Mouse (Mus musculus) midbrain, embryonic 10.5 days (tissue): ENCODE data around the gene Tpm3. TPM values are rescaled to one million over a fixed set of nuclear protein-coding genes. Genes with fewer than 3 reads are reported as not detected.

Source experiments
- DNase-seq: peaks from one replicate; pipeline ENCODE4 v3.0.0-alpha.2; 2017; ENCODE audit warnings: low spot score
- H3K27ac ChIP-seq: fragments of 300-500 bp; sonication (generic); replicated peaks from 2 replicates; pipeline ENCODE4 v1.5.1; 2016; ENCODE audit warnings: mild to moderate bottlenecking
- H3K27me3 ChIP-seq: fragments of 300-500 bp; sonication (generic); 2 replicates; pipeline ENCODE4 v1.6.1; 2016; ENCODE audit warnings: low read depth, mild to moderate bottlenecking; ENCODE audit not compliant: poor library complexity, severe bottlenecking
- H3K36me3 ChIP-seq: fragments of 300-500 bp; sonication (generic); 2 replicates; pipeline ENCODE4 v1.6.1; 2016; ENCODE audit warnings: mild to moderate bottlenecking, moderate library complexity
- H3K4me1 ChIP-seq: fragments of 300-500 bp; sonication (generic); 2 replicates; pipeline ENCODE4 v1.6.1; 2016
- H3K4me3 ChIP-seq: fragments of 300-500 bp; sonication (generic); 2 replicates; pipeline ENCODE4 v1.5.1; 2016; ENCODE audit warnings: mild to moderate bottlenecking, moderate library complexity
- H3K9me3 ChIP-seq: fragments of 300-500 bp; sonication (generic); replicated peaks from 2 replicates; pipeline ENCODE4 v1.6.1; 2016; ENCODE audit warnings: mild to moderate bottlenecking
- WGBS: fragments of 180-500 bp; shearing (Covaris S2); methylation state at CpG from one replicate; pipeline ENCODE4 v1.1.7; 2016; 5-methylcytosine and 5-hydroxymethylcytosine counted together
- polyA plus RNA-seq: library from polyadenylated mRNA; unstranded; fragments of >200 nt; fragmentation: Nextera tagmentation; extraction: Ambion mirVana; gene quantifications from 2 replicates; pipeline ENCODE4 v1.2.1, GENCODE M21; 2016

Tpm3 gene
- polyA plus RNA-seq = 576 and 578 TPM in 2 replicates

- no peaks in the 10 kb centered on the region for H3K27me3 ChIP-seq
- DNase-seq = no peak
- H3K36me3 ChIP-seq = no peaks in the 10 kb centered on the region
- H3K4me1 ChIP-seq = peaks cover 13% of the 10 kb centered on the region
- no peak within 1 kb of the TSS for H3K27ac ChIP-seq
- H3K4me3 ChIP-seq = no peak within 1 kb of the TSS
- H3K9me3 ChIP-seq = no peaks in the 10 kb centered on the region
- 80% methylated on average over 4 of the region's 4 CpGs for WGBS
These were observed at the start of gene Tpm3 for GRCm38 (mm10) chr3:90072294-90072693. Gene Tpm3 (plus strand): TSS chr3:90072649.

GRCm38 (mm10) chr3:90034653-90035052 is 37.8 kb upstream of the Tpm3 start:
- no peak overlapping the region for H3K27ac ChIP-seq
- 95% methylated on average over 2 of the region's 2 CpGs for WGBS
- no peak for DNase-seq
- no peaks in the 10 kb centered on the region for H3K4me1 ChIP-seq
- no peaks in the 10 kb centered on the region for H3K27me3 ChIP-seq
- H3K9me3 ChIP-seq = no peaks in the 10 kb centered on the region
- H3K36me3 ChIP-seq = peaks cover 99% of the 10 kb centered on the region
- H3K4me3 ChIP-seq = no peak overlapping the region

GRCm38 (mm10) chr3:90036263-90036662 is 36.2 kb upstream of the Tpm3 start:
- no peak overlapping the region for H3K27ac ChIP-seq
- H3K9me3 ChIP-seq = no peaks in the 10 kb centered on the region
- no peak overlapping the region for H3K4me3 ChIP-seq
- WGBS = 98% methylated on average over 1 of the region's 1 CpGs
- peaks cover 99% of the 10 kb centered on the region for H3K36me3 ChIP-seq
- no peaks in the 10 kb centered on the region for H3K27me3 ChIP-seq
- no peaks in the 10 kb centered on the region for H3K4me1 ChIP-seq
- DNase-seq = no peak

- H3K9me3 ChIP-seq = no peaks in the 10 kb centered on the region
- H3K36me3 ChIP-seq = peaks cover 48% of the 10 kb centered on the region
- DNase-seq = no peak
- H3K4me3 ChIP-seq = no peak overlapping the region
- peaks cover 27% of the 10 kb centered on the region for H3K4me1 ChIP-seq
- 81% methylated on average over 3 of the region's 3 CpGs for WGBS
- no peaks in the 10 kb centered on the region for H3K27me3 ChIP-seq
- H3K27ac ChIP-seq = no peak overlapping the region
These were observed 22.8 kb upstream of the Tpm3 start for GRCm38 (mm10) chr3:90049691-90050090.

GRCm38 (mm10) chr3:90051441-90052350 is 20.8 kb upstream of the Tpm3 start, which contains the start of gene 4933434E20Rik:
Gene 4933434E20Rik (plus strand): TSS chr3:90051636.
- H3K4me1 ChIP-seq = peaks cover 30% of the 10 kb centered on the region
- H3K27me3 ChIP-seq = no peaks in the 10 kb centered on the region
- peak within 1 kb of the TSS; percentile 96 for H3K4me3 ChIP-seq
- peaks cover 49% of the 10 kb centered on the region for H3K36me3 ChIP-seq
- DNase-seq = no peak
- WGBS = under 1% methylated on average over 43 of the region's 43 CpGs
- H3K27ac ChIP-seq = peak within 1 kb of the TSS; percentile 96
- H3K9me3 ChIP-seq = no peaks in the 10 kb centered on the region

- Histone ChIP-seq H3K4me3 (peak within 1 kb of the TSS; percentile 96), H3K4me1 (peaks cover 30% of the 10 kb centered on the region), H3K9me3 (no peaks in the 10 kb centered on the region), H3K27me3 (no peaks in the 10 kb centered on the region), H3K36me3 (peaks cover 49% of the 10 kb centered on the region), H3K27ac (peak within 1 kb of the TSS; percentile 96)
- peak; percentile 99 for DNase-seq
- WGBS = under 1% methylated on average over 80 of the region's 81 CpGs
These were observed 19.9 kb upstream of the Tpm3 start, which contains the start of gene Ubap2l for GRCm38 (mm10) chr3:90052351-90053241. Gene Ubap2l (minus strand): TSS chr3:90052628.

- WGBS = 96% methylated on average over 6 of the region's 6 CpGs
- H3K9me3 ChIP-seq = no peaks in the 10 kb centered on the region
- H3K27me3 ChIP-seq = no peaks in the 10 kb centered on the region
- 0 out of 2 replicates have a peak, but pooled peaks cover 3% of the 10 kb centered on the region for H3K4me1 ChIP-seq
- H3K4me3 ChIP-seq = no peak overlapping the region
- peaks cover 92% of the 10 kb centered on the region for H3K36me3 ChIP-seq
- no peak overlapping the region for H3K27ac ChIP-seq
- DNase-seq = no peak
These were observed 10.9 kb upstream of the Tpm3 start for GRCm38 (mm10) chr3:90061549-90061948.

DNA sequence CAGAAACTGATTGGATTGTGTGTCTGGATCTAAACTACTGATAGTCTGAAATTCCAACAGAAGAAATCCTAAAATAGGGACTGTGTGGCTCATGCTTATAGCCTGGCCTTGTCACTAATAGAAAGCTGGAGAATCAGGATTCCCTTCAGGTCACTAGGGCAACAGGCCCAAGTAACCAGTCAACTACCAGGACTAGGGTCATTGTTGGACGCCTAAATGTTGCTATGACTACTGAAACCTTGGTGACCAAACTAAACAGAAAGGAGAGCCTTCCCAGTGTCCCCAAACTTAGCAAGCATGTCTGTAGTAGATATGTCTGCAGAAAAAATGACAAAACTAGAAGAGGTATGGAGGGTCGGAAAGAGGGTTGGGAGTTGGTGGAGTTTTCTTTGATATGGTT is 9.9 kb upstream of the Tpm3 start:
- Histone ChIP-seq H3K36me3 (peaks cover 86% of the 10 kb centered on the region), H3K27me3 (no peaks in the 10 kb centered on the region), H3K9me3 (no peaks in the 10 kb centered on the region), H3K27ac (no peak overlapping the region), H3K4me3 (no peak overlapping the region), H3K4me1 (0 out of 2 replicates have a peak, but pooled peaks cover 3% of the 10 kb centered on the region)
- WGBS = 66% methylated on average over 2 of the region's 2 CpGs
- no peak for DNase-seq

- Histone ChIP-seq H3K36me3 (peaks cover 71% of the 10 kb centered on the region), H3K4me1 (0 out of 2 replicates have a peak, but pooled peaks cover 3% of the 10 kb centered on the region), H3K9me3 (no peaks in the 10 kb centered on the region), H3K27me3 (no peaks in the 10 kb centered on the region), H3K4me3 (no peak overlapping the region), H3K27ac (no peak overlapping the region)
- WGBS = 78% methylated on average over 3 of the region's 3 CpGs
- no peak for DNase-seq
These were observed 8.1 kb upstream of the Tpm3 start for GRCm38 (mm10) chr3:90064383-90064782.

- Histone ChIP-seq H3K27ac (no peak overlapping the region), H3K4me1 (0 out of 2 replicates have a peak, but pooled peaks cover 3% of the 10 kb centered on the region), H3K9me3 (no peaks in the 10 kb centered on the region), H3K27me3 (no peaks in the 10 kb centered on the region), H3K4me3 (no peak overlapping the region), H3K36me3 (peaks cover 60% of the 10 kb centered on the region)
- DNase-seq = peak; percentile 39
- WGBS = 69% methylated on average over 3 of the region's 3 CpGs
These were observed 6.9 kb upstream of the Tpm3 start for GRCm38 (mm10) chr3:90065553-90065952.

GRCm38 (mm10) chr3:90067851-90068250 is 4.6 kb upstream of the Tpm3 start:
- WGBS = 93% methylated on average over 4 of the region's 4 CpGs
- Histone ChIP-seq H3K27ac (no peak overlapping the region), H3K4me3 (no peak overlapping the region), H3K9me3 (no peaks in the 10 kb centered on the region), H3K36me3 (peaks cover 37% of the 10 kb centered on the region), H3K4me1 (no peaks in the 10 kb centered on the region), H3K27me3 (no peaks in the 10 kb centered on the region)
- no peak for DNase-seq

DNA sequence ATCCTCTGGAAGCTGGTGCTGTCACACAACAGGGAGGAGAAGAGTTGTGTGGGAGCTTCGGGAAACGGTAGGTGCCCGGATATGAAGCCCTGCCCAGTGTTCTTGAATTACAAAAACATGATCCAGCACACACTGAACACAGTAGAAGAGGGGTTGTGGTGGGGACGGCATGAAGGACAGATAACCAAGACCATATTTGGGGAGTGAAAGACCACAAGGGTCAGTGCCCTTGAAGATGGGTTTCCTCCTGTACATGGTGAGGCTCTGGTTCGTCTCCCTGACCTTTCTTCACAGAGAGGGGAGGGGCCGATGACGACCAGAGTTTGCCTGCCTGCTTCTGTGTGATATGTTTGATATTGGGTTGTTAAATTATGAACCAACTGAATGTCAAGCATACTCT is 2.8 kb upstream of the Tpm3 start:
- DNase-seq = no peak
- no peaks in the 10 kb centered on the region for H3K9me3 ChIP-seq
- H3K27ac ChIP-seq = no peak overlapping the region
- no peak overlapping the region for H3K4me3 ChIP-seq
- H3K27me3 ChIP-seq = no peaks in the 10 kb centered on the region
- H3K36me3 ChIP-seq = peaks cover 21% of the 10 kb centered on the region
- WGBS = 80% methylated on average over 7 of the region's 7 CpGs
- no peaks in the 10 kb centered on the region for H3K4me1 ChIP-seq
